Mouse (Mus musculus) E14TG2a.4 (cell line): Measurements from ENCODE around the gene Gm8126.
"Not testable (repeated sequence)": the region's sequence is repeated elsewhere in the genome, so short reads cannot be mapped to it uniquely, and the experiment has no call there.

Experiments used
- H3K27me3 ChIP-seq: 2 replicates; pipeline ENCODE4 v1.6.1; 2014; ENCODE audit warnings: low read length, control low read depth; ENCODE audit not compliant: insufficient read depth
- H3K36me3 ChIP-seq: 2 replicates; pipeline ENCODE4 v1.6.1; 2014; ENCODE audit warnings: low read length, control low read depth; ENCODE audit not compliant: insufficient read depth
- H3K4me1 ChIP-seq: replicated peaks from 2 replicates; pipeline ENCODE4 v1.6.1; 2014; ENCODE audit warnings: low read depth, low read length, control low read depth
- H3K4me3 ChIP-seq: replicated peaks from 2 replicates; pipeline ENCODE4 v1.5.1; 2014; ENCODE audit warnings: mild to moderate bottlenecking, low read length
- H3K9me3 ChIP-seq: 2 replicates; pipeline ENCODE4 v1.6.1; 2014; ENCODE audit warnings: low read length, control low read depth
- CTCF ChIP-seq: conservative IDR thresholded peaks from 2 replicates; pipeline ENCODE4 v1.5.1; 2014; ENCODE audit warnings: low read length

Gene Gm8126

DNA sequence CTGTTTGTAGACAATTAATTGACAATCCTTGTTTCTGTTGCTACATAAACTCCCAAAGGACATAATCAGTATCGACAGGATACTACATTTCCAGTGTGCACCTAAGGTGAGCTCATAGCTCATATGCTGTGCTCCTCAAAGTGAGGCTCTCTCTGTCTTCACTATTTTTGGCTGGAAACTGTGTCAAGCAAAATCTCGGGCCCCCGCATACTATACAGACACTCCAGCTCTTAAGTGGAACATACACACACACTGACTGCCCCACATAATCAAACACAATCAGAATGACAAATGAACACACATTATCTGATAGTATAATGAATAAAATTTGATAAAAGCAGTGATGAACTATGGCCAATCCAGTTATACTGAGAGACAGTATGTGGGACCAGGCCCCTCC is 20.2 kb downstream of the Gm8126 start:
- not testable (repeated sequence) for H3K4me3 ChIP-seq, H3K4me1 ChIP-seq, H3K36me3 ChIP-seq, H3K9me3 ChIP-seq, H3K27me3 ChIP-seq
- TF ChIP-seq CTCF, result 0 out of 2 replicates have a peak, but pooled peaks have one; percentile 1

DNA sequence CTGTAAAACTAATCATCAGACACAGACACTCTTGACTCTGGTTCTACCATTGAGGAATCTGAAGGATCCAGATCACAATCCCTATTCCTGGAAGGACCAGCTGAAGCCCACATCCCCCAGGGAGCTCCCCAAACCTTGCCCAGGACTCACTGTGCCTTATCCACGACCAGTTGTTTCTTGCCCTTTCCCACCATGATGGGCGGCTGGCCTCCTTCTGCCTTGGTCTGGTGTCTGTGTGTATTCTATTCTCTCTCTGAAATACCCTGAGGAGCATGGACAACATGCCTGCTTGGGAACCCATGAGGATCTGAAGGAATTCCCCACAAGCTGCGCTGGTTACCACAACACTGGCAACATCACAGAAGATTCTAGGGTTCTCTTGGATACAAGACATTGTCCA is 35.1 kb downstream of the Gm8126 start, which contains the start of gene Gm8127:
Gene Gm8127, minus strand, starts transcription at position 330 of the 400 bp plus-strand sequence.
- H3K36me3 ChIP-seq, H3K4me1 ChIP-seq, H3K27me3 ChIP-seq, H3K9me3 ChIP-seq, H3K4me3 ChIP-seq: not testable (repeated sequence)
